In the genomic region with DNA sequence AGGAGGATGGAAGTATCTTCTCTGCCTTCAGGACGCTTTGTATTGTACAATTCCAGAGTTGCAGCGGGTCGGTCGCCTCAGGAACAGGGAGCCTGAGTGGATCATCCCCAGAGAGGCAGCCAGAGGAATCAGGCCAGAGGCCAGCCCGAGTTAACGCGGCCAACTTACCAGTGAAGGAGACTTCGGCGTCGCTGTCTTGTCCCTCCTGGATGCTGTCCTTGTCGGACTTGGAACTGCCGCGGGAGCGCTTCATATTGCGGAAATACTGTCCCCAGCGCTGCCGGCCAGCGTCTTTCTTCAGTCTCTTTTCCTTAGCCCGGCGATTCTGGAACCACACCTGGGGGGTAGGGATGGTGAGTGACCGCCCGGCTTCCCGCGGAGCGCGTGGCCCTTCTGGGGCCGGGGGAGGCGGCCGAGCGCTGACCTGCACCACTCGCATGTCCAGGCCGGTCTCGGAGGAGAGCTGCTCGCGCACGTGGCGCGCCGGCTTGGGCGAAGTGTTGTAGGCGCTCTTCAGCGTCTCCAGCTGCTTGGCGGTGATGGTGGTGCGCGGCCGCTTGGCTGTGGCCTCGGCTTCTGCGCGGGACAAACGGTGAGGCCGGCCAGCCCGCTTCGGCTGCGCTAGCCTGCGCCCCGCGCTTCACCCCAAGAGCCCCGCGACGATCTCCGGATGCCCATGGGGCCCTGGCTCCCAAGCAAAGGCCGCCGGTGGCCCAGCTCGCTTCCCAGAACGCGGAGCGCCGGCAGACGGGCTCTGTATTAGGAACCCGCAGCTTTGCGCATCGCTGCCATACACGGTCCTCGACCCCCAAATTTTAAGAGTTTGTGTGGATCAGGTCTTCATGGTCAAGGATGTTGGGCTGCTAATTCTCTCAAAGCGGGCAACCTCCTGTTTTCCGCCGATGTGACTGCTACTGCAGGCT, we compare ENCODE assay signal across 10 mouse cellular contexts. TPM values are rescaled to one million over a fixed set of nuclear protein-coding genes. Genes with fewer than 3 reads are reported as not detected.
DNase-seq lines count a peak whose midpoint lies in the region; ATAC-seq and TF ChIP-seq lines count a peak whose summit lies in the region.
"Had no signal": no experiment of that assay in that cellular context is flagged by ENCODE, and none has a peak within 500 bp of the region (broad histone marks: within the 10 kb centered on the region; RNA-seq: fewer than 3 reads in every experiment).

No protein-coding gene starts in this region.

- no peak for ATAC-seq in lung, embryonic 16.5 days (ENCODE audit: low read depth)
- no peak for ATAC-seq in limb, embryonic 12.5 days (ENCODE audit: insufficient number of reproducible peaks, insufficient read depth, low FRiP score, low TSS enrichment, low read depth)

- no peak for TF ChIP-seq CTCF in cerebellum, adult 2 months (IDR thresholded peaks at IDR 0.05; ENCODE audit: borderline replicate concordance, insufficient read depth, low read depth, low read length)
- TF ChIP-seq CTCF in lung, adult 2 months (IDR thresholded peaks at IDR 0.05; ENCODE audit: insufficient read depth, low read length), result no peak
- no peak for TF ChIP-seq CTCF in gastrocnemius, adult 2 months (IDR thresholded peaks at IDR 0.05)

- peak overlapping the region; percentile 46 for H3K4me3 ChIP-seq in cerebellum, adult 2 months (replicated peaks; ENCODE audit: insufficient read depth, low read depth, low read length)
- H3K4me3 ChIP-seq in lung, embryonic 16.5 days (ENCODE audit: low read length), result peak overlapping the region; percentile 23; the same call in 1 of the 2 replicates
- no peak overlapping the region for H3K4me3 ChIP-seq in lung, adult 2 months (replicated peaks; ENCODE audit: extremely low read depth, low read depth, low read length)
- peak overlapping the region; percentile 17 for H3K4me3 ChIP-seq in limb, embryonic 12.5 days (replicated peaks)
- H3K4me3 ChIP-seq in gastrocnemius, adult 2 months, result no peak overlapping the region

- H3K27ac ChIP-seq in cerebellum, adult 2 months (ENCODE audit: insufficient read depth, low read length), result no peak overlapping the region
- H3K27ac ChIP-seq in lung, embryonic 16.5 days (ENCODE audit: low read length), result no peak overlapping the region
- H3K27ac ChIP-seq in limb, embryonic 12.5 days, result no peak overlapping the region
- H3K27ac ChIP-seq in gastrocnemius, adult 2 months, result no peak overlapping the region

- peak in 1 of 2 experiments; percentile 36 for DNase-seq in cerebellum, adult 2 months
- no peak for DNase-seq in cerebellum, postnatal 36 days
- DNase-seq in lung, adult 2 months, result no peak
- no peak for DNase-seq in thymus, postnatal 14 days
- no peak for DNase-seq in gastrocnemius, adult 2 months
- no peak for DNase-seq in gastrocnemius, postnatal 10 days
- DNase-seq: lung, postnatal 4 days had no signal

- no peak for TF ChIP-seq POLR2A in cerebellum, adult 2 months (IDR thresholded peaks at IDR 0.05; ENCODE audit: borderline replicate concordance, insufficient read depth, low read length)
- TF ChIP-seq POLR2A in lung, adult 2 months (IDR thresholded peaks at IDR 0.05; ENCODE audit: borderline replicate concordance, extremely low read depth, low read depth, low read length), result no peak

- H3K36me3 ChIP-seq in lung, embryonic 16.5 days (ENCODE audit: control insufficient read depth, insufficient read depth, low read length), result no peaks in the 10 kb centered on the region
- H3K36me3 ChIP-seq in limb, embryonic 12.5 days, result no peaks in the 10 kb centered on the region

- intact Hi-C loops in gastrocnemius, adult 2 months (cut with DNase I), result no loop called here

- 2% methylated on average over 76 of the region's 77 CpGs for WGBS in cerebellum, adult 2 months
- WGBS in lung, embryonic 16.5 days, result under 1% methylated on average over 77 of the region's 77 CpGs
- 2% methylated on average over 76 of the region's 77 CpGs for WGBS in lung, adult 2 months
- WGBS in limb, embryonic 12.5 days, result 1% methylated on average over 77 of the region's 77 CpGs

- H3K4me2 ChIP-seq in lung, embryonic 16.5 days (ENCODE audit: low read depth, low read length), result peak overlapping the region; percentile 41; the same call in 1 of the 2 replicates
- H3K4me2 ChIP-seq in limb, embryonic 12.5 days, result peak overlapping the region; percentile 21; the same call in 1 of the 2 replicates

- H3K27me3 ChIP-seq in cerebellum, adult 2 months (ENCODE audit: control insufficient read depth, insufficient read depth, low read length), result no peaks in the 10 kb centered on the region
- H3K27me3 ChIP-seq in lung, embryonic 16.5 days (ENCODE audit: control insufficient read depth, insufficient read depth, low read depth, low read length), result peaks cover 85% of the 10 kb centered on the region
- H3K27me3 ChIP-seq in limb, embryonic 12.5 days, result peaks cover 100% of the 10 kb centered on the region

- H3K9ac ChIP-seq in lung, embryonic 16.5 days (ENCODE audit: low read length), result no peak overlapping the region
- no peak overlapping the region for H3K9ac ChIP-seq in limb, embryonic 12.5 days (replicated peaks)

- no peaks in the 10 kb centered on the region for H3K4me1 ChIP-seq in cerebellum, adult 2 months (ENCODE audit: control insufficient read depth, insufficient read depth, low read length)
- H3K4me1 ChIP-seq in lung, embryonic 16.5 days (replicated peaks; ENCODE audit: control insufficient read depth, insufficient read depth, low read length), result peaks cover 6% of the 10 kb centered on the region; the same call in 1 of the 2 replicates
- no peaks in the 10 kb centered on the region for H3K4me1 ChIP-seq in lung, adult 2 months (ENCODE audit: control insufficient read depth, insufficient read depth, low read length)
- peaks cover 31% of the 10 kb centered on the region for H3K4me1 ChIP-seq in limb, embryonic 12.5 days (replicated peaks)

- no peaks in the 10 kb centered on the region for H3K9me3 ChIP-seq in lung, embryonic 16.5 days (ENCODE audit: control insufficient read depth, low read length)
- no peaks in the 10 kb centered on the region for H3K9me3 ChIP-seq in limb, embryonic 12.5 days

RNA-seq across cellular contexts. Expression of a gene that starts 5.9 kb away (rescaled TPM):
- polyA plus RNA-seq in cerebellum, adult 2 months (2012; rRNA removed), result 1.1 and 1.3 TPM in 2 replicates
- polyA plus RNA-seq in lung, embryonic 16.5 days (2015; fragmentation: Nextera tagmentation; extraction: Ambion mirVana), result not detected in 2 replicates
- not detected in 2 replicates for polyA plus RNA-seq in lung, adult 2 months (2012; rRNA removed)
- not detected in 2 replicates for polyA plus RNA-seq in limb, embryonic 12.5 days (2016; fragmentation: Nextera tagmentation; extraction: Ambion mirVana)
- total RNA-seq in gastrocnemius, adult 2 months (2021), result not detected
- total RNA-seq in gastrocnemius, postnatal 10 days (2021), result not detected
- polyA plus RNA-seq: spleen, adult 2 months had no signal

RNA-seq across cellular contexts. Expression of a gene that starts 35.1 kb away (rescaled TPM):
- 20.7 and 24.3 TPM in 2 replicates for polyA plus RNA-seq in cerebellum, adult 2 months (2012; rRNA removed)
- polyA plus RNA-seq in lung, embryonic 16.5 days (2015; fragmentation: Nextera tagmentation; extraction: Ambion mirVana), result 21.0 and 21.2 TPM in 2 replicates
- polyA plus RNA-seq in lung, adult 2 months (2012; rRNA removed), result 20.4 and 24.5 TPM in 2 replicates
- polyA plus RNA-seq in limb, embryonic 12.5 days (2016; fragmentation: Nextera tagmentation; extraction: Ambion mirVana), result 16.1 TPM in 2 replicates
- total RNA-seq in gastrocnemius, adult 2 months (2021), result 1 to 10 TPM; 3.0 to 3.9 TPM
- total RNA-seq in gastrocnemius, postnatal 10 days (2021), result 1 to 10 TPM; 5.9 to 7.6 TPM

Comparison
In these comparisons a context has a peak if more than half of its experiments do, and no peak if none do; other contexts are left out.
1. H3K4me3 ChIP-seq: peak in cerebellum, adult 2 months (single experiment), lung, embryonic 16.5 days (single experiment) and limb, embryonic 12.5 days (single experiment); none in lung, adult 2 months (single experiment) and gastrocnemius, adult 2 months (single experiment).